Mouse (Mus musculus) forebrain, embryonic 11.5 days (tissue): ENCODE measurements around the gene Ptprm. TPM values are rescaled to one million over a fixed set of nuclear protein-coding genes. Genes with fewer than 3 reads are reported as not detected.

ENCODE experiments used
- ATAC-seq: fragments of 200-750 bp; cut with Nextera tagmentation; replicated peaks from 2 replicates; pipeline ENCODE4 v1.8.0; 2017; ENCODE audit warnings: moderate TSS enrichment; ENCODE audit not compliant: low FRiP score
- DNase-seq: peaks from one replicate; pipeline ENCODE4 v3.0.0-alpha.2; 2017; ENCODE audit warnings: low spot score
- H3K27ac ChIP-seq: fragments of 300-500 bp; sonication (generic); 2 replicates; pipeline ENCODE4 v1.5.1; 2014; ENCODE audit warnings: low read depth, low read length
- H3K27me3 ChIP-seq: fragments of 300-500 bp; sonication (generic); 2 replicates; pipeline ENCODE4 v1.6.1; 2014; ENCODE audit warnings: mild to moderate bottlenecking, low read length, mixed read lengths; ENCODE audit not compliant: control insufficient read depth, insufficient read depth
- H3K36me3 ChIP-seq: fragments of 300-500 bp; sonication (generic); 2 replicates; pipeline ENCODE4 v1.6.1; 2014; ENCODE audit warnings: mild to moderate bottlenecking, low read length, moderate library complexity, mixed read lengths; ENCODE audit not compliant: control insufficient read depth, insufficient read depth
- H3K4me1 ChIP-seq: fragments of 300-500 bp; sonication (generic); replicated peaks from 2 replicates; pipeline ENCODE4 v1.6.1; 2014; ENCODE audit warnings: low read length, mixed read lengths; ENCODE audit not compliant: control insufficient read depth, insufficient read depth
- H3K4me2 ChIP-seq: fragments of 300-500 bp; sonication (generic); 2 replicates; pipeline ENCODE4 v1.6.1; 2014; ENCODE audit warnings: low read depth, mild to moderate bottlenecking, low read length, moderate library complexity, mixed read lengths; ENCODE audit not compliant: severe bottlenecking
- H3K4me3 ChIP-seq: fragments of 300-500 bp; sonication (generic); 2 replicates; pipeline ENCODE4 v1.5.1; 2014; ENCODE audit warnings: low read depth, low read length
- H3K9ac ChIP-seq: fragments of 300-500 bp; sonication (generic); 2 replicates; pipeline ENCODE4 v1.6.1; 2014; ENCODE audit warnings: low read length
- H3K9me3 ChIP-seq: fragments of 300-500 bp; sonication (generic); 2 replicates; pipeline ENCODE4 v1.6.1; 2016; ENCODE audit warnings: low read length, mixed read lengths; ENCODE audit not compliant: control insufficient read depth
- WGBS: fragments of 180-500 bp; shearing (Covaris S2); extraction: QIAGEN DNeasy Blood & Tissue Kit; methylation state at CpG from one replicate; pipeline ENCODE4 v1.1.7; 2014; 5-methylcytosine and 5-hydroxymethylcytosine counted together
- polyA plus RNA-seq: library from polyadenylated mRNA; unstranded; fragments of >200 nt; fragmentation: Nextera tagmentation; extraction: Ambion mirVana; gene quantifications from 2 replicates; pipeline ENCODE4 v1.2.1, GENCODE M21; 2014

Gene Ptprm
- polyA plus RNA-seq, 1 experiment from 2014 or later: 11.7 TPM

- Histone ChIP-seq H3K9me3 (no peaks in the 10 kb centered on the region), H3K27ac (no peak overlapping the region), H3K4me2 (no peak overlapping the region), H3K4me3 (no peak overlapping the region), H3K4me1 (no peaks in the 10 kb centered on the region), H3K27me3 (no peaks in the 10 kb centered on the region), H3K36me3 (no peaks in the 10 kb centered on the region), H3K9ac (no peak overlapping the region)
- ATAC-seq: no peak
- DNase-seq: no peak
- 84% methylated on average over 11 of the region's 11 CpGs for WGBS
Measured at GRCm38 (mm10) chr17:67363377-67364070, 9.3 kb upstream of the Ptprm start.

- H3K9ac ChIP-seq: no peak overlapping the region
- ATAC-seq (no peak), DNase-seq (no peak)
- no peaks in the 10 kb centered on the region for H3K36me3 ChIP-seq
- 90% methylated on average over 6 of the region's 6 CpGs for WGBS
- H3K4me1 ChIP-seq: no peaks in the 10 kb centered on the region
- H3K27me3 ChIP-seq: no peaks in the 10 kb centered on the region
- H3K4me2 ChIP-seq: no peak overlapping the region
- no peak overlapping the region for H3K4me3 ChIP-seq
- no peak overlapping the region for H3K27ac ChIP-seq
- no peaks in the 10 kb centered on the region for H3K9me3 ChIP-seq
Measured at GRCm38 (mm10) chr17:67362131-67362530, 7.9 kb upstream of the Ptprm start.

GRCm38 (mm10) chr17:67360606-67361005 is 6.3 kb upstream of the Ptprm start:
- no peaks in the 10 kb centered on the region for H3K4me1 ChIP-seq
- no peak for DNase-seq
- H3K9me3 ChIP-seq: no peaks in the 10 kb centered on the region
- no peak overlapping the region for H3K4me3 ChIP-seq
- peaks cover 5% of the 10 kb centered on the region; the same call in 1 of the 2 replicates for H3K27me3 ChIP-seq
- no peak overlapping the region for H3K27ac ChIP-seq
- ATAC-seq: no peak
- no peaks in the 10 kb centered on the region for H3K36me3 ChIP-seq
- 0% methylated on average over 3 of the region's 3 CpGs for WGBS
- H3K4me2 ChIP-seq: no peak overlapping the region
- no peak overlapping the region for H3K9ac ChIP-seq

- peaks cover 6% of the 10 kb centered on the region; the same call in 1 of the 2 replicates for H3K27me3 ChIP-seq
- DNase-seq (no peak), ATAC-seq (no peak)
- no peak overlapping the region for H3K27ac ChIP-seq
- no peaks in the 10 kb centered on the region for H3K9me3 ChIP-seq
- no peaks in the 10 kb centered on the region for H3K4me1 ChIP-seq
- 91% methylated on average over 5 of the region's 5 CpGs for WGBS
- H3K4me2 ChIP-seq: no peak overlapping the region
- H3K36me3 ChIP-seq: no peaks in the 10 kb centered on the region
- H3K9ac ChIP-seq: no peak overlapping the region
- H3K4me3 ChIP-seq: no peak overlapping the region
Measured at GRCm38 (mm10) chr17:67359578-67359977, 5.3 kb upstream of the Ptprm start.

GRCm38 (mm10) chr17:67358541-67358940 is 4.3 kb upstream of the Ptprm start:
- no peaks in the 10 kb centered on the region for H3K9me3 ChIP-seq
- no peak for ATAC-seq
- no peak overlapping the region for H3K27ac ChIP-seq
- H3K36me3 ChIP-seq: no peaks in the 10 kb centered on the region
- no peaks in the 10 kb centered on the region for H3K4me1 ChIP-seq
- peaks cover 6% of the 10 kb centered on the region; the same call in 1 of the 2 replicates for H3K27me3 ChIP-seq
- WGBS: 92% methylated on average over 7 of the region's 7 CpGs
- no peak overlapping the region for H3K4me2 ChIP-seq
- no peak overlapping the region for H3K9ac ChIP-seq
- no peak for DNase-seq
- H3K4me3 ChIP-seq: no peak overlapping the region

- no peak for ATAC-seq
- H3K36me3 ChIP-seq: no peaks in the 10 kb centered on the region
- WGBS: 77% methylated on average over 4 of the region's 4 CpGs
- no peak overlapping the region for H3K4me3 ChIP-seq
- no peak overlapping the region for H3K9ac ChIP-seq
- H3K4me2 ChIP-seq: no peak overlapping the region
- no peaks in the 10 kb centered on the region for H3K9me3 ChIP-seq
- DNase-seq: no peak
- no peak overlapping the region for H3K27ac ChIP-seq
- peaks cover 4% of the 10 kb centered on the region; the same call in 1 of the 2 replicates for H3K4me1 ChIP-seq
- peaks cover 6% of the 10 kb centered on the region; the same call in 1 of the 2 replicates for H3K27me3 ChIP-seq
Measured at GRCm38 (mm10) chr17:67357191-67357590, 2.9 kb upstream of the Ptprm start.

- ATAC-seq (no peak), DNase-seq (no peak)
- 34% methylated on average over 5 of the region's 5 CpGs for WGBS
- Histone ChIP-seq H3K4me3 (peak overlapping the region; percentile 66; the same call in 1 of the 2 replicates), H3K4me1 (peaks cover 4% of the 10 kb centered on the region; the same call in 1 of the 2 replicates), H3K9me3 (no peaks in the 10 kb centered on the region), H3K36me3 (no peaks in the 10 kb centered on the region), H3K9ac (no peak overlapping the region), H3K27me3 (peaks cover 8% of the 10 kb centered on the region; the same call in 1 of the 2 replicates), H3K27ac (no peak overlapping the region), H3K4me2 (peak overlapping the region; percentile 94; the same call in 1 of the 2 replicates)
Measured at GRCm38 (mm10) chr17:67355251-67355650, 994 bp upstream of the Ptprm start.

- peaks cover 4% of the 10 kb centered on the region; the same call in 1 of the 2 replicates for H3K4me1 ChIP-seq
- H3K9me3 ChIP-seq: no peaks in the 10 kb centered on the region
- peaks cover 8% of the 10 kb centered on the region; the same call in 1 of the 2 replicates for H3K27me3 ChIP-seq
- DNase-seq: no peak
- peak overlapping the region; percentile 76 for H3K9ac ChIP-seq
- ATAC-seq: peak; percentile 57
- under 1% methylated on average over 68 of the region's 68 CpGs for WGBS
- H3K4me2 ChIP-seq: peak overlapping the region; percentile 94
- no peaks in the 10 kb centered on the region for H3K36me3 ChIP-seq
- H3K27ac ChIP-seq: no peak overlapping the region
- peak overlapping the region; percentile 66 for H3K4me3 ChIP-seq
Measured at GRCm38 (mm10) chr17:67353796-67354450, 334 bp downstream of the Ptprm start.
